Mouse (Mus musculus): ENCODE measurements around the gene Fam110a.

Gene Fam110a

GRCm38 (mm10) chr2:151937893-151938292 lies 42.1 kb downstream of the Fam110a start:
- no peak for DNase-seq (ENCODE audit: low read depth)

GRCm38 (mm10) chr2:151930389-151931074 lies 49.5 kb downstream of the Fam110a start:
- DNase-seq (ENCODE audit: low read depth) = peak; percentile 46

DNA sequence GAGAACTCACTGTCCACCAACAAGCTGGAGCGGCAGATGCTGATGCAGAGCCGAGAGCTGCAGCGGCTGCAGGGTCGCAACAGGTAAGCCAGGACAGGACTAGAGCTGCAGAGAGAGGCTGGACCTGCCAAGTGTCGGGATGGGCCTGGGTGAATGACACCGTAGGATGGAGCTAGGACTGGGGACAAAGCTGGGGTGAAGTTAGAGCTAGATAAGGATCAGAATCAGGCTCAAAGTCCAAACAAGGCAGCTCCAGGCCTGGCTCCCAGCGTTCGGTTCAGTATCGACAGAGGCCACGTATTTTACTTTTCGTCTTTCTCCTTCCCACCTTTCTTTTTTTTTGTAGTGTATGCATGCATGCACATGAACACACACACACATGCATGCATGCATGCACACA lies 52.9 kb downstream of the Fam110a start:
- DNase-seq (ENCODE audit: low read depth) = no peak

GRCm38 (mm10) chr2:151925715-151926114 lies 54.3 kb downstream of the Fam110a start:
- no peak for DNase-seq (ENCODE audit: low read depth)

DNA sequence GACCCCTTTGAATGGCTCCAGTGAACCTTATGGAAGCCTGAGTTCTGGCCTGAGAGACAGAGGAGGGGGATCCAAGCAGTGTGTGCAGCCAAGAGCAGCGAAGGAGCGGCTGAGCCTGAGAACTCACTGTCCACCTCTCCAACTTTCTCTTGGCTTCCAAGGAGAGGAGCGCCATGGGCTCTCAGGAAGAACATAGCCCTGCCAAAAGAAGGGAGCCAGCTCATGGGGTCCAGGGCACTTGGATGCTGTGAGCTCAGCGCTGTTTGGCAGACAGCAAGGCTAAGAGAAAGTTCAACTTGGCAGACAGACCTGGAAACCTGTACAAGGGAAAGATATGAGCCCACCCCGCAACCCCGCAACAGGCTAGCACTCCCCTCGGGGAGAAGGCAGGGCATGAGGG lies 55.7 kb downstream of the Fam110a start:
- no peak for DNase-seq (ENCODE audit: low read depth)

DNA sequence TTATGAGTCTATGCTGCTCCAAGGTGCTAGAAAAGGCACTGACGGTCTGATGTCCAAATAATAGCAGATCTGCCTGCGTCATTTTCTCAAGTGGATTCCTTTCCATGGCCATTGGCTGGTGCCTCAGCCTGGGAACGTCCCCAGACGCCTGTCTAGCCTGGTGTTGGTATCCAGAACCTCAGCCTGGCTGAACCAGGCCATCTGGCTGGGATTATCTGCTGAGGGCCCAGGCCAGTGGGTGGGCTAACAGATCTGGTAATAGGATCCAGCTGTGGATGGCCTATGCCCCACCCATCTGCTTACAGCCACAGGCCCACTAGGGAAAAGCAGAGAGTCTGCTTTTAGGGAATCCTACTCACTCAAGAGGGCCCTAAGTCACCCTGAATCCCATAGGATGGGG lies 58.4 kb downstream of the Fam110a start:
- DNase-seq (ENCODE audit: low read depth) = no peak

DNA sequence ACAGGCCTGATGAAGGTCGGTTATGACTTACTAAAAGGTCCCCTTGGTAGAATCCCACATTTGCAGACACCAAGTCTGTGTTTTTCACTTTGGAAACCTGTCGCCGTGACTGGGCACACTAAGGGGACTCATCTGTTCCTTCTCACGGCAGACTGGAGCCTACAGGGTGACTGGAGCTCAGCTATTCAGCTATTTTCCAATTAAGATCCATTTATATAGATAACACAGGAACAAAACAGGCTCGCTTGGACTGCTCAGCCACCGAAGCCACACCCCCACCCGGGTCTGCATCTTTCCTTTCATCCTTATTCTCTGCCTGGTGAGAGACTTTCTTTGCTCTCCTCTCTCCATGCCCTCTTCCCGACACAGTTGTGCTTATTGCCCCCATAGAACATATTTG lies 59.0 kb downstream of the Fam110a start:
- DNase-seq (ENCODE audit: low read depth) = no peak
